Mouse (Mus musculus): ENCODE measurements around the gene Zfp747. TPM values are rescaled to one million over a fixed set of nuclear protein-coding genes. Genes with fewer than 3 reads are reported as not detected.
"Not testable (repeated sequence)": the region's sequence is repeated elsewhere in the genome, so short reads cannot be mapped to it uniquely, and the experiment has no call there.

Zfp747 gene
- polyA plus RNA-seq, 1 experiment, result 4.5 TPM

GRCm38 (mm10) chr7:127378310-127378921 is 2.6 kb upstream of the Zfp747 start:
- Histone ChIP-seq H3K4me3 (ENCODE audit: insufficient read depth, low read length) (no peak overlapping the region), H3K4me1 (ENCODE audit: control insufficient read depth, insufficient read depth, low read length) (no peaks in the 10 kb centered on the region; the same call in 1 of the 2 replicates), H3K27ac (ENCODE audit: insufficient read depth, low read length) (no peak overlapping the region)
- TF ChIP-seq POLR2A (IDR thresholded peaks at IDR 0.05; ENCODE audit: low read depth, low read length) (no peak), CTCF (IDR thresholded peaks at IDR 0.05; ENCODE audit: borderline replicate concordance, insufficient read depth, low read length) (no peak)

DNA sequence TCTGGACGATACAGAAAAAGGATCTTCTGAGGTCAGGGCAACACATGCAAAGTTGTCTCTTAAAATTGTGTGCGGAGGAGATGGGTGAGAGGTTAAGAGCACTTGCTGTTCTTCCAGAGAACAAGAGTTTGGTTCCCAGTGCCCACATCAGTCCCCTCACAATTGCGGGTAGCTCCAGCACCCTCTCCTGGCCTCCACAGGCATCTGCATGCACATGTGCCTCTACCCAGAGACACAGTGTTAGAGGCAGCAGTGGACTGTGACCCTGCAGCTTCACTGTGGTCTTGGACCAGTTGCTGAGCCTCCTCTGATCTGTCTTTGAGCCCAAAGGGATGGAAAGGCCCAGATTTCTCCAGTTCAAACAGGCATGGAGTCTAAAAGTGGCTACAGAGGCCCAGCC is 4.0 kb downstream of the Zfp747 start:
- not testable (repeated sequence) for H3K27ac ChIP-seq (ENCODE audit: insufficient read depth, low read length); H3K4me3 ChIP-seq (ENCODE audit: insufficient read depth, low read length); H3K4me1 ChIP-seq (ENCODE audit: control insufficient read depth, insufficient read depth, low read length)

DNA sequence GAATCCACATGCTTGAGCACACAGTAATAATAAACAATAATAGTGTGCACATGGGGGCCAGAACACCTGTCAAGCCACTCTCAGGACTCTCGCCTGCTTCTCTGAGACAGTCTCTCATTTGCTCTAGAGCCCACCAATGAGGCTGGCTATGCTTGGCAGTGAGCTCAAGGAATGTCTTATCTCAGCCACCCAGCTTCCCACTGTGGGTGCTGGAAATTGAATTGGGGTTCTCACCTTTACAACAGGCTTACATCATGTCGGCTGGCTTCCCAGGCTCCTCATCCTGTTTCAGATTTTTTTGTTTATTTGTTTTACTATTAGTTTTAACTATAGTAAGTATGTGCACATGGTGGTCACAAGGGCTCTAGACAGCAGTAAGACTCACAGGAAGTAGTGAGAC is 4.6 kb downstream of the Zfp747 start:
- no peak; the same call in 1 of the 2 replicates for TF ChIP-seq POLR2A (IDR thresholded peaks at IDR 0.05; ENCODE audit: low read depth, low read length)
- TF ChIP-seq CTCF (IDR thresholded peaks at IDR 0.05; ENCODE audit: borderline replicate concordance, insufficient read depth, low read length), result no peak
- H3K4me1 ChIP-seq (ENCODE audit: control insufficient read depth, insufficient read depth, low read length), result no peaks in the 10 kb centered on the region
- no peak overlapping the region for H3K4me3 ChIP-seq (ENCODE audit: insufficient read depth, low read length)

GRCm38 (mm10) chr7:127366249-127366648 is 9.6 kb downstream of the Zfp747 start:
- H3K4me1 ChIP-seq (ENCODE audit: control insufficient read depth, insufficient read depth, low read length), result no peaks in the 10 kb centered on the region
- no peak overlapping the region for H3K4me3 ChIP-seq (ENCODE audit: insufficient read depth, low read length)
- no peak overlapping the region for H3K27ac ChIP-seq (ENCODE audit: insufficient read depth, low read length)
- no peak for TF ChIP-seq CTCF (IDR thresholded peaks at IDR 0.05; ENCODE audit: borderline replicate concordance, insufficient read depth, low read length)
- TF ChIP-seq POLR2A (IDR thresholded peaks at IDR 0.05; ENCODE audit: low read depth, low read length), result no peak

More for the DNA sequence above, 4.6 kb downstream of the Zfp747 start:
- no peak overlapping the region for H3K27ac ChIP-seq (ENCODE audit: insufficient read depth, low read length)

DNA sequence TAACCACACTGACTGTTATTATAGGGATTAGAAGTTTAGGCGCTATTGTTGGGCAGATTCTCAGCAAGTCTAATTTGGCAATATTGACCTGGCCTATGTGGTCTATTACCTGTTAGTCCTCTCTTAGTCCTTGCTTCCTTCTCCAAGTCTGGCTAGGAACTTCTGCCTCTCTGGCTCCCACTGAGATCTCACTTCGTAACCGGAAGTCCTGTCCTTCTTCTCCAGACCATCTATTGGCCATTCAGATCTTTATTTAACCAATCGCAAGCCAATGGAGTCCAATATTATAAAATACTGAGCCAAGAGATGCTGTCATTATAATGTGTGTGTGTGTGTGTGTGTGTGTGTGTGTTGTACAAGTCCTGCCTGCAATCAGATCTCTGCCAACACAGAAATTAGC is 11.7 kb downstream of the Zfp747 start:
- Histone ChIP-seq H3K4me1 (ENCODE audit: control insufficient read depth, insufficient read depth, low read length) (no peaks in the 10 kb centered on the region), H3K27ac (ENCODE audit: insufficient read depth, low read length) (no peak overlapping the region), H3K4me3 (ENCODE audit: insufficient read depth, low read length) (peak overlapping the region; percentile 23)
- TF ChIP-seq POLR2A (IDR thresholded peaks at IDR 0.05; ENCODE audit: low read depth, low read length), result peak; percentile 62; the same call in 1 of the 2 replicates
- no peak for TF ChIP-seq CTCF (IDR thresholded peaks at IDR 0.05; ENCODE audit: borderline replicate concordance, insufficient read depth, low read length)

- Histone ChIP-seq H3K27ac (ENCODE audit: insufficient read depth, low read length) (no peak overlapping the region), H3K4me1 (ENCODE audit: control insufficient read depth, insufficient read depth, low read length) (no peaks in the 10 kb centered on the region), H3K4me3 (ENCODE audit: insufficient read depth, low read length) (peak overlapping the region; percentile 23)
Observed at GRCm38 (mm10) chr7:127363475-127363921, 12.4 kb downstream of the Zfp747 start.

GRCm38 (mm10) chr7:127362418-127362817 is 13.4 kb downstream of the Zfp747 start:
- H3K4me3 ChIP-seq (ENCODE audit: insufficient read depth, low read length); H3K27ac ChIP-seq (ENCODE audit: insufficient read depth, low read length); H3K4me1 ChIP-seq (ENCODE audit: control insufficient read depth, insufficient read depth, low read length): not testable (repeated sequence)

More at GRCm38 (mm10) chr7:127363475-127363921, 12.4 kb downstream of the Zfp747 start:
- TF ChIP-seq POLR2A (IDR thresholded peaks at IDR 0.05; ENCODE audit: low read depth, low read length) (0 out of 2 replicates have a peak, but pooled peaks have one; percentile 15), CTCF (IDR thresholded peaks at IDR 0.05; ENCODE audit: borderline replicate concordance, insufficient read depth, low read length) (no peak)

GRCm38 (mm10) chr7:127361449-127361848 is 14.4 kb downstream of the Zfp747 start:
- H3K27ac ChIP-seq (ENCODE audit: insufficient read depth, low read length), result no peak overlapping the region
- H3K4me3 ChIP-seq (ENCODE audit: insufficient read depth, low read length), result no peak overlapping the region
- H3K4me1 ChIP-seq (ENCODE audit: control insufficient read depth, insufficient read depth, low read length), result no peaks in the 10 kb centered on the region
- no peak for TF ChIP-seq POLR2A (IDR thresholded peaks at IDR 0.05; ENCODE audit: low read depth, low read length)
- TF ChIP-seq CTCF (IDR thresholded peaks at IDR 0.05; ENCODE audit: borderline replicate concordance, insufficient read depth, low read length), result no peak

GRCm38 (mm10) chr7:127360265-127360664 is 15.6 kb downstream of the Zfp747 start:
- H3K27ac ChIP-seq (ENCODE audit: insufficient read depth, low read length), result no peak overlapping the region
- H3K4me3 ChIP-seq (ENCODE audit: insufficient read depth, low read length), result no peak overlapping the region
- no peaks in the 10 kb centered on the region for H3K4me1 ChIP-seq (ENCODE audit: control insufficient read depth, insufficient read depth, low read length)
- TF ChIP-seq CTCF (IDR thresholded peaks at IDR 0.05; ENCODE audit: borderline replicate concordance, insufficient read depth, low read length), result no peak

DNA sequence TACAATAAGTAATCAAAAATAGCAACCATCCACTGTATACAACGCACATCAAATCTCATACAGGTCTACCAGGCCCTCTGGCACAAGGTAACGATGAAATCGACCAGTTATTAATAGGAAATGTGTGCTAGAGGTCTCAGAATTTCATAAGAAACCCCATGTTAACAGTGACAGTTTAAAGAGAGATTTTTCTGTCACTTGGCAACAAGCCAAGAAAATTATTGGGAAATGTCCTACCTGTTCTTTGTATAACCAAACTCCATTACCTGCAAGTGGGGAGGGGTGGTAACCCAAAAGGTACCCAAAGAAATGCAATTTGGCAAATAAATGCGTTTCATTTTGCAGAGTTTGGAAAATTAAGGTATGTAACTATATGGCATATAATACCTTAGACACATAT is 17.4 kb downstream of the Zfp747 start:
- Histone ChIP-seq H3K27ac (ENCODE audit: insufficient read depth, low read length) (no peak overlapping the region), H3K4me3 (ENCODE audit: insufficient read depth, low read length) (no peak overlapping the region), H3K4me1 (ENCODE audit: control insufficient read depth, insufficient read depth, low read length) (no peaks in the 10 kb centered on the region)
- TF ChIP-seq CTCF (IDR thresholded peaks at IDR 0.05; ENCODE audit: borderline replicate concordance, insufficient read depth, low read length) (no peak), POLR2A (IDR thresholded peaks at IDR 0.05; ENCODE audit: low read depth, low read length) (no peak)

DNA sequence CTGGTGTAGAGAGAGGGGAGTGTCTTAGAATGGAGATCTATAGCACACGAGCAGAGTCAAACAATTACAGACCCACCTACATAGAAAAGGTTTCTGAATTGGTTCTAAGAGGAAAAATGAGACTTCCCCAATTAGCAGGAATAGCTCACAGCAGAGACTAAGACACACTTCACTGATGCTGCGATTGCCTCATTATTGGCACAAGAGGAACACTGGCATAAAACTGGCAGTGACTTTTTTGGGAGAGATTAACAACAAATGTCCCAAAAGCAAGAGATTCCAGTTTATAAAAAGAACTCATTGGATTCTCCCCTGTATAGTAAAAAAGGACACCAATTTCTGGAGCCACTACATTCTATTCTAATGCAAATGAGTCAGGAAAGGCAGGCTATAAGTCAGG is 18.0 kb downstream of the Zfp747 start:
- TF ChIP-seq CTCF (IDR thresholded peaks at IDR 0.05; ENCODE audit: borderline replicate concordance, insufficient read depth, low read length) (no peak), POLR2A (IDR thresholded peaks at IDR 0.05; ENCODE audit: low read depth, low read length) (no peak)
- H3K4me3 ChIP-seq (ENCODE audit: insufficient read depth, low read length), result no peak overlapping the region
- H3K4me1 ChIP-seq (ENCODE audit: control insufficient read depth, insufficient read depth, low read length), result no peaks in the 10 kb centered on the region
- no peak overlapping the region for H3K27ac ChIP-seq (ENCODE audit: insufficient read depth, low read length)

Data from embryonic fibroblast, embryonic 13.5 days (primary cell).